Mouse (Mus musculus): ENCODE results near the gene Kng1. TPM values are rescaled to one million over a fixed set of nuclear protein-coding genes. Genes with fewer than 3 reads are reported as not detected.
"Not testable (repeated sequence)": the region's sequence is repeated elsewhere in the genome, so short reads cannot be mapped to it uniquely, and the experiment has no call there.

The Kng1 gene
- polyA plus RNA-seq, 1 experiment from 2014 or later = 6.6 TPM

GRCm38 (mm10) chr16:23040876-23041275, 16.8 kb upstream of the Kng1 start:
- Histone ChIP-seq H3K4me1 (replicated peaks) (no peaks in the 10 kb centered on the region), H3K4me3 (replicated peaks) (no peak overlapping the region), H3K27me3 (replicated peaks) (no peaks in the 10 kb centered on the region), H3K27ac (no peak overlapping the region), H3K4me2 (replicated peaks) (no peak overlapping the region), H3K9me3 (no peaks in the 10 kb centered on the region), H3K36me3 (no peaks in the 10 kb centered on the region), H3K9ac (no peak overlapping the region)
- 19% methylated on average over 4 of the region's 4 CpGs for WGBS
- ATAC-seq = peak; percentile 55

DNA sequence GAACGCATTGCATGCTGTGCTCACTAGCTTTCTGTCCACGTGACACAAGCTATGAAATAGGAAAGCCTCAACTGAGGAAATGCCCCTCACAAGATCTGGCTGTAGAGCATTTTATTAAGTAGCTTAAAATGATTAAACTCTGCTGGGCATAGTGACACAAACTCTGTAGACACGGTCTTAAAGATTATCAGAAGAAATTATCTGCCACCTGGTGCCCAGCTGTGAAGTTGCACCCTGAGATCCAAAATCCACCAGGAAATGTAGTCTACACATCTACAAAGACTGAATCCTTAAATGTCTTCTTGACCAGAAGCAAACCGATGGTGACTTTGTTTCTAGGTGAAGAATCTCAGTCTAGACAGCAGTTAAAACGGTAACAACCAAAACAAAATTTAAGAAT, 11.3 kb upstream of the Kng1 start:
- H3K27me3 ChIP-seq (replicated peaks) = no peaks in the 10 kb centered on the region
- H3K4me3 ChIP-seq (replicated peaks) = no peak overlapping the region

GRCm38 (mm10) chr16:23059630-23060029, 2.0 kb downstream of the Kng1 start:
- H3K9me3 ChIP-seq; H3K9ac ChIP-seq; H3K27me3 ChIP-seq (replicated peaks); H3K4me3 ChIP-seq (replicated peaks); H3K4me1 ChIP-seq (replicated peaks); H3K27ac ChIP-seq; H3K4me2 ChIP-seq (replicated peaks); H3K36me3 ChIP-seq: not testable (repeated sequence)
- 0 out of 2 replicates have a peak, but pooled peaks have one; percentile 49 for ATAC-seq
- 55% methylated on average over 4 of the region's 4 CpGs for WGBS

More for the DNA sequence above, 11.3 kb upstream of the Kng1 start:
- Histone ChIP-seq H3K36me3 (no peaks in the 10 kb centered on the region), H3K9me3 (no peaks in the 10 kb centered on the region), H3K4me2 (replicated peaks) (no peak overlapping the region), H3K27ac (no peak overlapping the region), H3K9ac (no peak overlapping the region), H3K4me1 (replicated peaks) (no peaks in the 10 kb centered on the region)
- WGBS = 63% methylated on average over 5 of the region's 5 CpGs
- ATAC-seq = no peak

DNA sequence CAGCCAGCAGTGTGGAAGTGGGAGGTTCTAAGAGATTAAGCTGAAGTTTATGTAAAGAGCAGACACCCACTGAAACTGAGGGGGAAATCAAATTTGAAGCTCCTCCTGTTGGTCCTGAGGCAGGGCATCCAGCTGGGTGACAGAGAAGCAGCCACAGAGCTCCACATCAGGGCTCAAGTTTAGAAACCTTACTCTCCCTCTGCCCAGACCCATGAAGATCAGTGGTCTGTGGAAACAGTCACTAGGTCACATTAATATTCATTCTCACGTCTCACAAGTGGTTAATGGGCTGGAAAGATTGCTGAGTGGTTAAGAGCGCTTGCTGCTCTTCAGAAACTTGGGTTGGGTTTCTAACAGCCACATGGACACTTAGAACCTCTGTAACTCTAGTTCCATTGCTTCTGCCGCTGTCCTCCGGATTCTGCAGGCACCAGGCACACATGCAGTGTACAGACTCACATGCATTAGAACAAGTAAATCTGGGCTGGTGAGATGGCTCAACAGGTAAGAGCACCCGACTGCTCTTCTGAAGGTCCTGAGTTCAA, 3.2 kb downstream of the Kng1 start:
- not testable (repeated sequence) for H3K4me1 ChIP-seq (replicated peaks); H3K9ac ChIP-seq; ATAC-seq; H3K27ac ChIP-seq; H3K4me3 ChIP-seq (replicated peaks); H3K4me2 ChIP-seq (replicated peaks); H3K36me3 ChIP-seq; H3K9me3 ChIP-seq; H3K27me3 ChIP-seq (replicated peaks)
- WGBS = 82% methylated on average over 5 of the region's 5 CpGs

DNA sequence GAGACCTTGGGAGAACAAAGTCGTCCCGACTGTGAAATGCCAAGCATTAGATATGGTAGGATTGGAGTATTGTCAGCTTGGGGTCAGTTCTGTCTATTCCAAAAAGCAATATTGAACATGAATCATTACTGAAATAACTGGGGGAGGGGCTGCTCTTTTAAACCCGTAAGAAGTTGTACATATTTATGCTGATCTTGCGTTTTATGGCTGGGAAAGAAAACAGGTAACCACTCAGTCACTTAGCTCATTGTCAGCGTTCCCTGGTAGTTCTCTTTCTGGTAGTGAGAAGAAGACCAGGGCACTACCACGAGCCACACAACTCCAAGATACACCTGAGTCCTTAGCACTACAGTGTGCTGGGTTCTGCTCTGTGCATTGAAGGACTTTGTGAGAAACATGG, 19.9 kb downstream of the Kng1 start:
- H3K27me3 ChIP-seq (replicated peaks); H3K9me3 ChIP-seq; H3K4me2 ChIP-seq (replicated peaks); H3K9ac ChIP-seq; ATAC-seq; H3K36me3 ChIP-seq; H3K27ac ChIP-seq; H3K4me3 ChIP-seq (replicated peaks); H3K4me1 ChIP-seq (replicated peaks): not testable (repeated sequence)
- 81% methylated on average over 6 of the region's 6 CpGs for WGBS

DNA sequence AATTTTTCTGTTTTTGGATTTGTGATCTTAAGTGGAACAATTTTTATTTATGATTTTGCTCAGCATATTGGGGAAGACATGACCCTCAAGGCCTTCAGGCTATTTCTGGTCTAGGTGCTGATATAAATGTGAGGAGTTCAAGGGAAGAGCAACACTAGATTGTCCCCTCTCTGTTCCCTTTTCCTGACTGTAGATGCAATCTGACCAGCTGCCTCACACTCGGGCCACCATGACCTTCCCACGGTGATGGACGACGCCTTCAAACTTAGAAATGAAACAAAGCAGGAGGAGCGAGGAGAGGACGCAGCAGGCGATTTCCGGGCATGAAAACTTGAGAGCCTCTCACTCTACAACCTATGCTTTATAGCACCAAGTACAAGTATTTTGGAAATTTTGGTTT, 29.5 kb downstream of the Kng1 start:
- not testable (repeated sequence) for H3K27me3 ChIP-seq (replicated peaks)

GRCm38 (mm10) chr16:23087712-23088111, 30.0 kb downstream of the Kng1 start:
- WGBS = 45% methylated on average over 4 of the region's 4 CpGs
- H3K9ac ChIP-seq; H3K27me3 ChIP-seq (replicated peaks); H3K27ac ChIP-seq; H3K4me1 ChIP-seq (replicated peaks); H3K4me2 ChIP-seq (replicated peaks); H3K4me3 ChIP-seq (replicated peaks); ATAC-seq; H3K9me3 ChIP-seq; H3K36me3 ChIP-seq: not testable (repeated sequence)

More for the DNA sequence above, 29.5 kb downstream of the Kng1 start:
- ATAC-seq; H3K4me2 ChIP-seq (replicated peaks); H3K4me3 ChIP-seq (replicated peaks); H3K9me3 ChIP-seq; H3K9ac ChIP-seq; H3K36me3 ChIP-seq; H3K4me1 ChIP-seq (replicated peaks); H3K27ac ChIP-seq: not testable (repeated sequence)
- WGBS = 77% methylated on average over 8 of the region's 8 CpGs

- not testable (repeated sequence) for H3K4me3 ChIP-seq (replicated peaks); H3K4me2 ChIP-seq (replicated peaks); H3K9ac ChIP-seq; H3K9me3 ChIP-seq; H3K27ac ChIP-seq; H3K27me3 ChIP-seq (replicated peaks); H3K4me1 ChIP-seq (replicated peaks); ATAC-seq; H3K36me3 ChIP-seq
- WGBS = 93% methylated on average over 1 of the region's 1 CpGs
Measured at GRCm38 (mm10) chr16:23088491-23088890, 30.8 kb downstream of the Kng1 start.

DNA sequence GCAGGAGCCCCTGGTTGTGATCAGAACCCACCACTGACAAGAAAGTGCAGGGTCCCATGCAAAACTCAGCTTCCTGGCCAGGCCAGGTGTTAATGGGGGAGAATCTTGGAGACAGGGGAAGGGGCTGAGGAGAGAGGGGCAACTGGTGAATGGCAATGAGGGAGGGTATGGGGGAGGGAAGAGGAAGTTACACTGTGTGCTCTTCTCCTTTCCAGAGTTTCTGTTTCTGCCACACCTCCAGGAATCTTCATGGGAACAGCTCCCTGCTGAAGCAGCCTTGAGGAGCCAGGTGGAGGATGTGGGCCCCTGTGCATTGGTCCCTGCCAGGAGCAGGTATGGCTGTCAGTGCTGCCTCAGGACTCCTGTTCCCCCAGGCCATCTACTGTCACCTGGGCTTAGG, 33.7 kb downstream of the Kng1 start:
- H3K4me1 ChIP-seq (replicated peaks); H3K27me3 ChIP-seq (replicated peaks); ATAC-seq; H3K4me3 ChIP-seq (replicated peaks); H3K36me3 ChIP-seq; H3K9ac ChIP-seq; H3K27ac ChIP-seq; H3K9me3 ChIP-seq; H3K4me2 ChIP-seq (replicated peaks): not testable (repeated sequence)

DNA sequence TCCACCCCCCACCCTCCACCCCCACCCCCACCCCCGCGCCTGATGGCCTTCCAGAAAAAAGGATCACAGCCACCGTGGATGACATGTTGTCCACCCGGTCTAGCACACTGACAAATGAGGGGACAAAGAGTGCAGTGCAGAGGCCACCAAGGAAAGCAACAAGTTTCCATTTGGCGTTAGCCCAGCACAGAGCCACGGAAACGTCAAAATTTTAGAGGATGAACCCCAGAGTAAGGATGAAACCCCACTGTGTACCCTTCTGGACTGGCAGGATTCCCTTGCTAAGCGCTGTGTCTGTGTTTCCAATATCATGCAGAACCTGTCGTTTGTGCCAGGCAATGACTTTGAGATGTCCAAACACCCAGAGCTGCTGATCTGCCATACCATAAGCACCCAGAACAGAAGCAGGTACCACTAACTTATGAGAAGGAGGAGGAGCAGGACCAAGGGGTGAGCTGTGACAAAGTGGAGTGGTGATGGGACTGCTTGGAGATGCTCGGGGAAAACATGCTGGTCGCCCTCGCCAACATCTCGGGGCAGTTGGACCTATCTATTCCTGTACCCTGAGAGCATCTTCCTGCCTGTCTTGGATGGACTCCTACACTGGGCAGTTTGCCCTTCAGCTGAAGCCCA, 35.8 kb downstream of the Kng1 start:
- Histone ChIP-seq H3K27ac (no peak overlapping the region), H3K36me3 (no peaks in the 10 kb centered on the region), H3K4me1 (replicated peaks) (no peaks in the 10 kb centered on the region), H3K4me3 (replicated peaks) (no peak overlapping the region), H3K27me3 (replicated peaks) (no peaks in the 10 kb centered on the region), H3K9me3 (no peaks in the 10 kb centered on the region), H3K9ac (no peak overlapping the region), H3K4me2 (replicated peaks) (no peak overlapping the region)
- no peak for ATAC-seq
- WGBS = 76% methylated on average over 13 of the region's 13 CpGs

DNA sequence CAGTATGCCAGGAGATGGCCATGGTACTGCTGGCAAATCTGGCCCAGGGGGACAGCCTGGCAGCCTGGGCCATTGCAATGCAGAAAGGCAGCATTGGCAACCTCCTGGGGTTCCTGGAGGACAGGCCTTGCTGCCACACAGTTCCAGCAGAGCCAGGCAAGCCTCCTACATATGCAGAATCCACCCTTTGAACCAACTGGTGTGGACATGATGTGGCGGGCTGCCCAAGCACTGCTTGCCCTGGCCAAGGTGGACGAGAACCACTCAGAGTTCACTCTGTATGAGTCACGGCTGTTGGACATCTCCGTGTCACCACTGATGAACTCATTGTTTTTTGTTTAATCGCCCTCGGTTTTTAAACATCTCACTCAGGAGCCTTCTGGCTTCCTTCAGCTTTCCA, 36.5 kb downstream of the Kng1 start:
- Histone ChIP-seq H3K4me3 (replicated peaks) (no peak overlapping the region), H3K27me3 (replicated peaks) (no peaks in the 10 kb centered on the region), H3K36me3 (no peaks in the 10 kb centered on the region), H3K4me2 (replicated peaks) (no peak overlapping the region), H3K4me1 (replicated peaks) (no peaks in the 10 kb centered on the region), H3K27ac (no peak overlapping the region), H3K9me3 (no peaks in the 10 kb centered on the region), H3K9ac (no peak overlapping the region)
- 83% methylated on average over 6 of the region's 6 CpGs for WGBS
- no peak for ATAC-seq

DNA sequence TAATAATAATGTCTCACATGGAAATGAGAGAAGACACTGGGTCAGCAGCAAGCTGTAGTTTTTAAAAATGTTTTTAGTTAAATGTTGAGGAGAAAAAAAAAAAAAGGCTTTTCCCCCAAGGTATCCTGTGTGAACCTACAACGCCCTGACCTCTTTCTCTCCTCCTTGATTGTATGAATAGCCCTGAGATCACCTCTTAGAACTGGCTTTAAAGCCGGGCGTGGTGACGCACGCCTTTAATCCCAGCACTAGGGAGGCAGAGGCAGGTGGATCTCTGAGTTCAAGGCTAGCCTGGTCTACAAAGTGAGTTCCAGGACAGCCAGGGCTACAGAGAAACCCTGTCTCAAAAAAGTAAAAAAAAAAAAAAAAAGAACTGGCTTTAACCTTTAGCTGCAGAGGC, 37.9 kb downstream of the Kng1 start:
- not testable (repeated sequence) for ATAC-seq; H3K9ac ChIP-seq; H3K9me3 ChIP-seq; H3K4me2 ChIP-seq (replicated peaks); H3K4me1 ChIP-seq (replicated peaks); H3K27ac ChIP-seq; H3K4me3 ChIP-seq (replicated peaks); H3K27me3 ChIP-seq (replicated peaks); H3K36me3 ChIP-seq
- 88% methylated on average over 5 of the region's 5 CpGs for WGBS

GRCm38 (mm10) chr16:23096886-23097285, 39.2 kb downstream of the Kng1 start:
- H3K27ac ChIP-seq; H3K4me2 ChIP-seq (replicated peaks); ATAC-seq; H3K9ac ChIP-seq; H3K27me3 ChIP-seq (replicated peaks); H3K4me3 ChIP-seq (replicated peaks); H3K4me1 ChIP-seq (replicated peaks); H3K36me3 ChIP-seq; H3K9me3 ChIP-seq: not testable (repeated sequence)
- WGBS = 71% methylated on average over 1 of the region's 1 CpGs
